Mouse (Mus musculus): ENCODE data around the gene Gm20388. TPM values are rescaled to one million over a fixed set of nuclear protein-coding genes. Genes with fewer than 3 reads are reported as not detected.
A peak's percentile ranks its signal among the peaks of the same experiment; 100 is the strongest.
"Not testable (repeated sequence)": the region's sequence is repeated elsewhere in the genome, so short reads cannot be mapped to it uniquely, and the experiment has no call there.

The Gm20388 gene
- polyA plus RNA-seq, 1 experiment from 2014 or later, result 5.3 TPM

GRCm38 (mm10) chr8:122629388-122629787, 2718.7 kb downstream of the Gm20388 start:
- Histone ChIP-seq H3K36me3 (ENCODE audit: control insufficient read depth, insufficient read depth, low read length) (peaks cover 18% of the 10 kb centered on the region; the same call in 1 of the 2 replicates), H3K4me2 (no peak overlapping the region), H3K9me3 (ENCODE audit: control insufficient read depth, low read length) (no peaks in the 10 kb centered on the region), H3K9ac (ENCODE audit: low read depth, low read length) (no peak overlapping the region), H3K4me3 (ENCODE audit: low read depth, low read length) (no peak overlapping the region), H3K27ac (ENCODE audit: low read depth, low read length) (no peak overlapping the region), H3K4me1 (replicated peaks; ENCODE audit: control insufficient read depth, insufficient read depth, low read length) (no peaks in the 10 kb centered on the region), H3K27me3 (replicated peaks; ENCODE audit: control insufficient read depth, insufficient read depth, low read length) (no peaks in the 10 kb centered on the region)
- 70% methylated on average over 10 of the region's 10 CpGs for WGBS
- ATAC-seq (replicated peaks; ENCODE audit: low FRiP score) (no peak), DNase-seq (ENCODE audit: low spot score) (no peak)

DNA sequence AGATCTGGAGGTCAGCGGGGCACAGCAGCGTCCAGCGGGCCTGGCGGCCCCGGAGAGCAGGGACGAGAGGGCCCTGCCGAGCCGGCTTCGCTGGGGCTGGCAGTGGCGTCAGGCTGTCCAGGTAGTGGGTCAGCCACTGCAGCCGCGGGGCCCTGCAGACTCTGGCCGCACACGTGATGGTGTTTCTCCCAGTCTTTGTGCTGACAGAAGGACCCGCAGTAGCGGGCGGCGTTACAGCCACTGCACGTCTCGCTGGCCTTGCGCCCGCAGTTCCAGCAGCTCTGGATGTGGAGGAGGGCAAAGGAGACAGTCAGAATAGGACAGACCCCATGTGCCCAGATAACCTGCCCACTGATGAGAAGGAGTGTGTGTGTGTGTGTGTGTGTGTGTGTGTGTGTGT, 2720.1 kb downstream of the Gm20388 start:
- DNase-seq (ENCODE audit: low spot score) (no peak), ATAC-seq (replicated peaks; ENCODE audit: low FRiP score) (no peak)
- peaks cover 22% of the 10 kb centered on the region for H3K36me3 ChIP-seq (ENCODE audit: control insufficient read depth, insufficient read depth, low read length)
- peaks cover 5% of the 10 kb centered on the region for H3K4me1 ChIP-seq (replicated peaks; ENCODE audit: control insufficient read depth, insufficient read depth, low read length)
- no peak overlapping the region for H3K27ac ChIP-seq (ENCODE audit: low read depth, low read length)
- H3K9ac ChIP-seq (ENCODE audit: low read depth, low read length), result no peak overlapping the region
- no peaks in the 10 kb centered on the region for H3K27me3 ChIP-seq (replicated peaks; ENCODE audit: control insufficient read depth, insufficient read depth, low read length)
- no peak overlapping the region for H3K4me2 ChIP-seq
- WGBS, result 69% methylated on average over 22 of the region's 22 CpGs
- no peak overlapping the region for H3K4me3 ChIP-seq (ENCODE audit: low read depth, low read length)
- no peaks in the 10 kb centered on the region for H3K9me3 ChIP-seq (ENCODE audit: control insufficient read depth, low read length)

- WGBS, result 73% methylated on average over 3 of the region's 3 CpGs
- DNase-seq (ENCODE audit: low spot score); H3K27ac ChIP-seq (ENCODE audit: low read depth, low read length); H3K9me3 ChIP-seq (ENCODE audit: control insufficient read depth, low read length); H3K4me3 ChIP-seq (ENCODE audit: low read depth, low read length); H3K4me2 ChIP-seq; H3K27me3 ChIP-seq (replicated peaks; ENCODE audit: control insufficient read depth, insufficient read depth, low read length); ATAC-seq (replicated peaks; ENCODE audit: low FRiP score); H3K9ac ChIP-seq (ENCODE audit: low read depth, low read length): not testable (repeated sequence)
- Histone ChIP-seq H3K36me3 (ENCODE audit: control insufficient read depth, insufficient read depth, low read length) (peaks cover 22% of the 10 kb centered on the region), H3K4me1 (replicated peaks; ENCODE audit: control insufficient read depth, insufficient read depth, low read length) (peaks cover 15% of the 10 kb centered on the region)
Measured at GRCm38 (mm10) chr8:122632134-122632533, 2721.5 kb downstream of the Gm20388 start.

- H3K27ac ChIP-seq (ENCODE audit: low read depth, low read length), result no peak overlapping the region
- DNase-seq (ENCODE audit: low spot score), result no peak
- H3K9ac ChIP-seq (ENCODE audit: low read depth, low read length), result no peak overlapping the region
- ATAC-seq (replicated peaks; ENCODE audit: low FRiP score), result no peak
- peaks cover 26% of the 10 kb centered on the region for H3K36me3 ChIP-seq (ENCODE audit: control insufficient read depth, insufficient read depth, low read length)
- H3K27me3 ChIP-seq (replicated peaks; ENCODE audit: control insufficient read depth, insufficient read depth, low read length), result no peaks in the 10 kb centered on the region
- no peaks in the 10 kb centered on the region for H3K9me3 ChIP-seq (ENCODE audit: control insufficient read depth, low read length)
- H3K4me3 ChIP-seq (ENCODE audit: low read depth, low read length), result no peak overlapping the region
- WGBS, result 95% methylated on average over 14 of the region's 14 CpGs
- H3K4me2 ChIP-seq, result no peak overlapping the region
- peaks cover 15% of the 10 kb centered on the region for H3K4me1 ChIP-seq (replicated peaks; ENCODE audit: control insufficient read depth, insufficient read depth, low read length)
Measured at GRCm38 (mm10) chr8:122633205-122633604, 2722.6 kb downstream of the Gm20388 start.

- Histone ChIP-seq H3K27ac (ENCODE audit: low read depth, low read length) (no peak overlapping the region), H3K9me3 (ENCODE audit: control insufficient read depth, low read length) (no peaks in the 10 kb centered on the region), H3K4me1 (replicated peaks; ENCODE audit: control insufficient read depth, insufficient read depth, low read length) (peaks cover 23% of the 10 kb centered on the region), H3K9ac (ENCODE audit: low read depth, low read length) (no peak overlapping the region), H3K4me3 (ENCODE audit: low read depth, low read length) (no peak overlapping the region), H3K36me3 (ENCODE audit: control insufficient read depth, insufficient read depth, low read length) (peaks cover 23% of the 10 kb centered on the region), H3K4me2 (no peak overlapping the region), H3K27me3 (replicated peaks; ENCODE audit: control insufficient read depth, insufficient read depth, low read length) (no peaks in the 10 kb centered on the region)
- ATAC-seq (replicated peaks; ENCODE audit: low FRiP score) (peak; percentile 81), DNase-seq (ENCODE audit: low spot score) (no peak)
- WGBS, result 42% methylated on average over 14 of the region's 14 CpGs
Measured at GRCm38 (mm10) chr8:122635878-122636802, 2725.5 kb downstream of the Gm20388 start.

GRCm38 (mm10) chr8:122636803-122637175, 2726.1 kb downstream of the Gm20388 start:
- peaks cover 23% of the 10 kb centered on the region for H3K36me3 ChIP-seq (ENCODE audit: control insufficient read depth, insufficient read depth, low read length)
- H3K27ac ChIP-seq (ENCODE audit: low read depth, low read length), result no peak overlapping the region
- H3K4me2 ChIP-seq, result no peak overlapping the region
- no peak overlapping the region for H3K4me3 ChIP-seq (ENCODE audit: low read depth, low read length)
- peaks cover 23% of the 10 kb centered on the region for H3K4me1 ChIP-seq (replicated peaks; ENCODE audit: control insufficient read depth, insufficient read depth, low read length)
- DNase-seq (ENCODE audit: low spot score) (no peak), ATAC-seq (replicated peaks; ENCODE audit: low FRiP score) (no peak)
- H3K9me3 ChIP-seq (ENCODE audit: control insufficient read depth, low read length), result no peaks in the 10 kb centered on the region
- no peak overlapping the region for H3K9ac ChIP-seq (ENCODE audit: low read depth, low read length)
- H3K27me3 ChIP-seq (replicated peaks; ENCODE audit: control insufficient read depth, insufficient read depth, low read length), result no peaks in the 10 kb centered on the region
- 67% methylated on average over 9 of the region's 9 CpGs for WGBS

GRCm38 (mm10) chr8:122637230-122637629, 2726.6 kb downstream of the Gm20388 start:
- Histone ChIP-seq H3K9me3 (ENCODE audit: control insufficient read depth, low read length) (no peaks in the 10 kb centered on the region), H3K4me1 (replicated peaks; ENCODE audit: control insufficient read depth, insufficient read depth, low read length) (peaks cover 27% of the 10 kb centered on the region), H3K36me3 (ENCODE audit: control insufficient read depth, insufficient read depth, low read length) (peaks cover 24% of the 10 kb centered on the region), H3K9ac (ENCODE audit: low read depth, low read length) (no peak overlapping the region), H3K4me3 (ENCODE audit: low read depth, low read length) (no peak overlapping the region), H3K27ac (ENCODE audit: low read depth, low read length) (no peak overlapping the region), H3K27me3 (replicated peaks; ENCODE audit: control insufficient read depth, insufficient read depth, low read length) (no peaks in the 10 kb centered on the region), H3K4me2 (no peak overlapping the region)
- DNase-seq (ENCODE audit: low spot score), result no peak
- ATAC-seq (replicated peaks; ENCODE audit: low FRiP score), result no peak
- WGBS, result 85% methylated on average over 9 of the region's 9 CpGs

DNA sequence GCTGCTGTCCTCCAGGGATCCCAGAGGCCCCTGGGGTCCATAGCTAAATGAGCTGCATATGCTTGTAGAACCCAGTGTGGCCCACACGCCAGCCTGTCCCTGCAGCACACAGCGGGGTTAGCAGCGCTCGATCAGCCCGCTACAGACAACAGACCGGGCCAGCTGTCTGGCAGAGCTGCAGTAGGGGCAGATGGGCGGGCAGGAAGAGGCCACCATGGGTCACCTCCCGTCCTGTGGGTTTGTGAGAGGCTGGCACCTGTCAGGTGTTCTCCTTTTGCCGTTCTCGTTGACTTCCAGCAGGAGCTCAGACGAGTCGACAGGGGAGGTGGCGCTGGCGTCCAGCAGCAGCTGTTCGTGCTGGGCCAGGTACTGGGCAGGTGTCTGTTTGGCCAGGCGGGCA, 2728.0 kb downstream of the Gm20388 start:
- Histone ChIP-seq H3K36me3 (ENCODE audit: control insufficient read depth, insufficient read depth, low read length) (peaks cover 19% of the 10 kb centered on the region), H3K4me1 (replicated peaks; ENCODE audit: control insufficient read depth, insufficient read depth, low read length) (peaks cover 27% of the 10 kb centered on the region)
- no peak for ATAC-seq (replicated peaks; ENCODE audit: low FRiP score)

More for the DNA sequence above, 2728.0 kb downstream of the Gm20388 start:
- no peak for DNase-seq (ENCODE audit: low spot score)
- Histone ChIP-seq H3K9me3 (ENCODE audit: control insufficient read depth, low read length) (no peaks in the 10 kb centered on the region), H3K4me2 (no peak overlapping the region), H3K27ac (ENCODE audit: low read depth, low read length) (no peak overlapping the region), H3K4me3 (ENCODE audit: low read depth, low read length) (no peak overlapping the region), H3K9ac (ENCODE audit: low read depth, low read length) (no peak overlapping the region), H3K27me3 (replicated peaks; ENCODE audit: control insufficient read depth, insufficient read depth, low read length) (no peaks in the 10 kb centered on the region)
- 84% methylated on average over 16 of the region's 16 CpGs for WGBS
